Mouse (Mus musculus) G1E (cell line): ENCODE data around the gene Ldlrad3. TPM values are rescaled to one million over a fixed set of nuclear protein-coding genes. Genes with fewer than 3 reads are reported as not detected.

Experiments used
- ATAC-seq: 2 replicates; pipeline ENCODE4 v1.8.0; 2016; ENCODE audit warnings: mild to moderate bottlenecking; ENCODE audit not compliant: insufficient number of reproducible peaks, poor library complexity, low FRiP score, severe bottlenecking; ENCODE audit errors: extremely low read depth
- DNase-seq: peaks from one replicate; pipeline ENCODE4 v3.0.0; 2012; ENCODE audit warnings: low spot score
- H3K27me3 ChIP-seq: 2 replicates; pipeline ENCODE4 v1.6.1; 2012; ENCODE audit warnings: mild to moderate bottlenecking, low read length, inconsistent platforms; ENCODE audit not compliant: insufficient read depth
- H3K36me3 ChIP-seq: replicated peaks from 2 replicates; pipeline ENCODE3; 2012; ENCODE audit warnings: mild to moderate bottlenecking, inconsistent platforms
- H3K4me1 ChIP-seq: 2 replicates; pipeline ENCODE4 v1.6.1; 2012; ENCODE audit warnings: low read depth, low read length, inconsistent platforms, mixed read lengths; ENCODE audit not compliant: insufficient read depth
- H3K4me3 ChIP-seq: 2 replicates; pipeline ENCODE4 v1.5.1; 2012; ENCODE audit warnings: low read depth, mild to moderate bottlenecking, inconsistent platforms, low read length, moderate library complexity, mixed read lengths
- H3K9me3 ChIP-seq: replicated peaks from 2 replicates; pipeline ENCODE4 v1.6.1; 2012; ENCODE audit warnings: inconsistent platforms
- CTCF ChIP-seq: IDR thresholded peaks from 2 replicates; pipeline ENCODE4 v1.5.1; 2012; ENCODE audit warnings: low read depth, low read length, inconsistent platforms, mixed read lengths
- GATA1 ChIP-seq: IDR thresholded peaks from 2 replicates; pipeline ENCODE4 v1.6.1; 2012; ENCODE audit warnings: borderline replicate concordance, low read length, inconsistent platforms, mixed read lengths
- GATA2 ChIP-seq: IDR thresholded peaks from 2 replicates; pipeline ENCODE4 v1.6.1; 2012; ENCODE audit warnings: low read depth, low read length, inconsistent platforms, borderline replicate concordance
- POLR2AphosphoS5 ChIP-seq: IDR thresholded peaks from 2 replicates; pipeline ENCODE4 v1.6.1; 2012; ENCODE audit warnings: low read depth, low read length, inconsistent platforms; ENCODE audit not compliant: insufficient replicate concordance
- TAL1 ChIP-seq: conservative IDR thresholded peaks from 2 replicates; pipeline ENCODE4 v1.6.1; 2012; ENCODE audit warnings: low read depth, low read length, inconsistent platforms, mixed read lengths
- polyA plus RNA-seq: library from polyadenylated mRNA; stranded (reverse); fragments of >175 nt; gene quantifications from 2 replicates; pipeline ENCODE4 v1.2.3, GENCODE M21; 2012
- total RNA-seq, 2 experiments: library from RNA; stranded (forward) in 1 of 2; stranded (reverse) in 1 of 2; fragments of 200-1000 nt in 1 of 2; fragments of >200 nt in 1 of 2; fragmentation: Nextera tagmentation in 1 of 2; gene quantifications; 2 replicates each; pipeline ENCODE4 v1.2.3; 2014 to 2017

Gene Ldlrad3
- total and polyA plus RNA-seq, 3 experiments: 0.01 to 0.38 TPM; not detected in 1

DNA sequence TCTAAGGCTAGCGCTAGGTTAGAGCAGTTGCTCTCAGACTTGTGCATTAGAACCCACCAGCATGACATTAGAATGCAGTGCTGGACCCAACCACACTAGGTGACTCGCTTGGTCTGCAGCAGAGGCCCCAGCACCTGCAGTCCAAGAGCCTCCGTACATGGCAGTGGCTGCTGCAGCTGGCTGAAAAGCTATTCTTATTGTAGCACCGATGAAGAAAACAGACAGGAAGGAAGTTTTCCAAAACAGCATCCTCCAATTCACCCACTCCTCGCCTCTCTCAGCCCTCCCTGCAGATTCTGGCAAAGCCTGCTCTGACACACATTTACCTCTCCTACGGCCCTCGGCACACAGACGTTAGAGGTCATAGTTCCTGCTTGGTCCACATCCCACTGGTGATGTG, 130.0 kb downstream of the Ldlrad3 start:
- H3K4me3 ChIP-seq: no peak overlapping the region
- H3K4me1 ChIP-seq: no peaks in the 10 kb centered on the region
- no peaks in the 10 kb centered on the region for H3K36me3 ChIP-seq
- no peaks in the 10 kb centered on the region for H3K9me3 ChIP-seq
- ATAC-seq (no peak), DNase-seq (no peak)
- peaks cover 17% of the 10 kb centered on the region for H3K27me3 ChIP-seq
- TF ChIP-seq GATA2: no peak

DNA sequence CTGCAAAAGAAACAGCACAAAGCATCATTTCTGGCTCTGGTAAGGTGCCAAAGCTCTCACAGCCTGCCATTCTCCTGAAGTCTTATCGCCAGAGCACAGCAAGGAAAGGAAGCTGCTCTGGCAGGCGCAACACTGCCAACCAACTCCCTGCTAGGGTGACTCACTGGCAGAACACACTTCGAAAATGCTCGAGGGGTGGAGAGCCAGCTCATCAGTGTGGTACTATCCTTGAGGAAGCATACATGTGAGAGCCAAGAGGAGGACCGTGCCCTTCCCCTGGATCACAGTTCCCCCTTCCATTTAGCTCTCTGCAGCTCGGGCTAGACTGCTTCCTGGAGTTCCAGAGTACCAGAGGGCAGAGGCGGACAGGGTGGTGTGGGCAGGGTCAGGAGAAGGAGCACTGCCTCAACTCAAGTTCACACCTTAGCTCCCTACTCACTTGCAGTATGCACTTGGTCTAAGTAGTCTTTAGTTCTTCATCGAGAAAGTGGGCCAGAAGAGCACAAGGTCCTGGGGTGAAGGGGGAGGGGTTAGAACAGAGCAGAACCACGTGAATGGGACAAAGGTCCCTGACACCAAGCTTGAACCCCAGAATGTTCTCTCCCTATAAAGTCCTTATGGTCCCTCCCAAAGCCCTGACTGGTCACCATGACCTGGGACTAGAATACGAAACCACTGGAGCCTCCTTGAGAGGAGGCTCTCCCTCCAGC, 133.1 kb downstream of the Ldlrad3 start:
- Histone ChIP-seq H3K4me3 (no peak overlapping the region), H3K9me3 (no peaks in the 10 kb centered on the region), H3K36me3 (no peaks in the 10 kb centered on the region), H3K4me1 (no peaks in the 10 kb centered on the region), H3K27me3 (peaks cover 17% of the 10 kb centered on the region)
- DNase-seq (no peak), ATAC-seq (no peak)
- TF ChIP-seq POLR2AphosphoS5 (no peak), GATA2 (no peak), TAL1 (no peak), CTCF (no peak), GATA1 (no peak)

DNA sequence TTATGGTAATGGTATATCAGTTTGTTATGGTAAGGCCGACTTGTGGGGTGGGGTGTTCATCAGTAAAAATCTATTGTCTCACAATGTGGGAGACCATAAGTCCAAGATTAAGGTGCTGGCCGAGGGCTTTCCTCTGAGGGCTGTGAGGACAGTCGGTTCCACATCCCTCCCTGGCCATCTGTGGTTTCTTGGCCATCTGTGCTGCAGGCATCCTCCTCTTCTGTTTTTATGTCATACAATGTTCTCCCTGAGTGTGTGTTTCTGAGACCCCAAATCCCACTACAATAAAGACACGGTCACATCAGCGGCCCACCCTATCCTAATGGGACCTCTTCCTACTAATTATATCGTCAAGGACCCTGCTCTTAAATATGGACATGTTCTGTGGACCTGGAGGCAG, 133.8 kb downstream of the Ldlrad3 start:
- TF ChIP-seq GATA2 (no peak), GATA1 (no peak), CTCF (no peak), TAL1 (no peak), POLR2AphosphoS5 (no peak)
- H3K27me3 ChIP-seq: peaks cover 17% of the 10 kb centered on the region
- DNase-seq (no peak), ATAC-seq (no peak)
- H3K36me3 ChIP-seq: no peaks in the 10 kb centered on the region
- no peaks in the 10 kb centered on the region for H3K4me1 ChIP-seq
- H3K4me3 ChIP-seq: no peak overlapping the region
- H3K9me3 ChIP-seq: no peaks in the 10 kb centered on the region

DNA sequence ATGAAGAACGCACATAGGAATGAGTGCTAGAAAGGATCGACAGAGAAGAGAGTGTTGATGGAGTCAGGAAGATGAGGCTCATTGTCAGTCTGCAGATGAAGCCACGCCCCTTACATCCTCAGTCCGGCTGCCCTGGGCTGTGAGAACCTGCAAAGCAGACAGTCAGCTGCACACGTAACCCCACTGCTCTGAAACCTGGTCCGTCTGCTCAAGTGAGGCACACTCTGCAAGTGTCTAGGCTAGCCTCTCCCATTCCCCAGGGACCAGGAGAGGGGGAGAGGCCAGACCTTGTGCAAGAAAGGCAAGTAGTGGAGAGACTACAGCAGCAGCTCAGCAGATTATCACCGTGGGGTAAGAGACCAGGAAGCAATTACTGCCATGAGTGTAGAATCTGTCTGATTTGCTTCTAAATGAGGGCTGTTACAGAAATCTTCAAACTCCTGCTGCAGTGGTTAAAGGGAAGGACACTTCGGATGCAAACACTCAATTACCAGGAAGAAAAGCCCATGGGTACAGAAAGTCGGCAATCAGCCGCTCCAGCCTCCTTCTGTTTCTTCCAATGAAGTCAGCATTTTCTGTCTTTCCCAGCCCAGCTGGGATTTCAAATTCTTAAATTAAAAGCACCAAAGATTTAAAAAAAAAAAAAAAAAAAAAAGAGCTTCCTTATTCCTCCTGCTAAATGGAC, 136.2 kb downstream of the Ldlrad3 start:
- H3K36me3 ChIP-seq: no peaks in the 10 kb centered on the region
- no peaks in the 10 kb centered on the region for H3K9me3 ChIP-seq
- no peaks in the 10 kb centered on the region for H3K4me1 ChIP-seq
- H3K27me3 ChIP-seq: peaks cover 24% of the 10 kb centered on the region
- H3K4me3 ChIP-seq: no peak overlapping the region
- no peak for DNase-seq
- no peak for ATAC-seq
- TF ChIP-seq GATA2 (no peak), POLR2AphosphoS5 (no peak), GATA1 (no peak), CTCF (no peak), TAL1 (no peak)

DNA sequence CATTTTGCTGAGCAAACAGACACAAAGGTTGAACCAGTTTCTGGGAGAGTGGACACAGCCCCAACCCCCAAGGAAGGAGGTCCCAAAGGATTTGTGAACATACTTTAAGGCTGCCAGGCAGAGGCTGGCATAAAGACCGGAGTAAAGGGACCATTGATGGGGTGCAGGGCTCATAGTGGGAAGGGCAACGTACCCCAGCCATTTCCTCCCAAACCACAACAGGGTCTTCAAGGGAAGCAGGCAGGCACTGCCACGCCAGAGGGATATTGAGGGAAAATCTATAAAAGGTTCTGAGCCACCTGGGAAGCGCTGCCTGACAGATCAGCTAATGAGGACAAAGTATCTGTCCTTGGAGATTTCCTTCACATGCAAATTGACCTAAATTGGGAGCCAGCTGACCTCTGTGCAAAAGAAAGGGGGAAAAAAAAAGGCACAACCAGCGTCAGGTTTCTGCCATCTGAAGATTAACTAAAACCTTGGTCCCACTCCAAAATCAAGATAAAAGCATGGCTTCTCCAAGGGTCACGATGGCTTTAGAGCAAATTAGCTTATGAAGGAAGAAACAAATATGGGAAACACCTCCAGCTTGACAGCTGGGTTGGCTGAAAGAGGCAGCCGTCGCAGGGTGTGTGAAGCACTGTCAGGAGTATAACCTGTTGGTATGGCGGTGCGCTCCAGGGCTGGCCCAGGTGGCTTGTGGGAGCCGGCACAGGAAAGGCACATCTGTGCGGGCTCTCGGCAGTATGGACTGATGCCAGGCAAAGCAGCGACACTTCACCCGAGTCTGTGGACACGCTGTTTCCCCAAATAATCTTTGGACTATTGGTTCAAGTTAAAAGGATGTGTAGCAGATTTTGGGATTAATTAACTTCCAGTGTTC, 137.6 kb downstream of the Ldlrad3 start:
- Histone ChIP-seq H3K4me1 (no peaks in the 10 kb centered on the region), H3K27me3 (peaks cover 35% of the 10 kb centered on the region), H3K36me3 (no peaks in the 10 kb centered on the region), H3K4me3 (no peak overlapping the region), H3K9me3 (no peaks in the 10 kb centered on the region)
- no peak for TF ChIP-seq GATA2
- no peak for TF ChIP-seq CTCF
- no peak for TF ChIP-seq POLR2AphosphoS5
- ATAC-seq (no peak), DNase-seq (no peak)

DNA sequence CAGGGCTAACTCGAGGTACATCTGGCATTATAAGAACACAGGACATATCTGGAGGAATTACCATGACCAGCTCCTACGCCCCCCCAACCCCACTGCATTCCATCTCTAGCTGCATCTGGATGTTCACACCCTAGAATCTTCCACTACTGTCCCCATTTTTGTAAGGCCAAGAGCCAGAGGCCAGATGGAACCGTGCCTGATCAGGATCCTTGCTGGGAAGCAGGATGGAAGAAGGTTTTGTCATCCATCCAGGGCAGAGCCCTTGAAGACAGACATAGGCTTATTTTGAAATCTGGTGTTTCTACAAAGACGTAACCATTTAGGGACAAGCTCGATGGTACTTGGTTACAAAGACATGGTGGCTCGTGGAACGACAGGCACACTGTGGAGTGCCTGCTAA, 139.7 kb downstream of the Ldlrad3 start:
- Histone ChIP-seq H3K4me3 (no peak overlapping the region), H3K4me1 (no peaks in the 10 kb centered on the region), H3K27me3 (peaks cover 31% of the 10 kb centered on the region), H3K9me3 (no peaks in the 10 kb centered on the region), H3K36me3 (no peaks in the 10 kb centered on the region)
- DNase-seq: no peak
- no peak for ATAC-seq
- TF ChIP-seq GATA2 (no peak), POLR2AphosphoS5 (no peak), TAL1 (no peak), GATA1 (no peak), CTCF (no peak)
